Mouse (Mus musculus) limb, embryonic 11.5 days (tissue): ENCODE results near the gene Zfp985. TPM values are rescaled to one million over a fixed set of nuclear protein-coding genes. Genes with fewer than 3 reads are reported as not detected.
"Not testable (repeated sequence)": the region's sequence is repeated elsewhere in the genome, so short reads cannot be mapped to it uniquely, and the experiment has no call there.

Source experiments
- ATAC-seq: fragments of 200-750 bp; cut with Nextera tagmentation; 2 replicates; pipeline ENCODE4 v1.8.0; 2017; ENCODE audit warnings: low read depth; ENCODE audit not compliant: insufficient number of reproducible peaks, low FRiP score, low TSS enrichment
- DNase-seq: peaks from one replicate; pipeline ENCODE4 v3.0.0-alpha.2; 2015; ENCODE audit warnings: low spot score
- H3K27ac ChIP-seq: fragments of 300-500 bp; sonication (generic); replicated peaks from 2 replicates; pipeline ENCODE4 v1.5.1; 2014; ENCODE audit warnings: low read depth, mild to moderate bottlenecking, low read length
- H3K27me3 ChIP-seq: fragments of 300-500 bp; sonication (generic); 2 replicates; pipeline ENCODE4 v1.6.1; 2014; ENCODE audit warnings: mild to moderate bottlenecking, low read length, mixed read lengths; ENCODE audit not compliant: control insufficient read depth, insufficient read depth
- H3K36me3 ChIP-seq: fragments of 300-500 bp; sonication (generic); 2 replicates; pipeline ENCODE4 v1.6.1; 2014; ENCODE audit warnings: mild to moderate bottlenecking, low read length, moderate library complexity, mixed read lengths; ENCODE audit not compliant: control insufficient read depth, insufficient read depth
- H3K4me1 ChIP-seq: fragments of 300-500 bp; sonication (generic); 2 replicates; pipeline ENCODE4 v1.6.1; 2014; ENCODE audit warnings: low read length, mixed read lengths; ENCODE audit not compliant: control insufficient read depth, insufficient read depth
- H3K4me2 ChIP-seq: fragments of 300-500 bp; sonication (generic); 2 replicates; pipeline ENCODE4 v1.6.1; 2014; ENCODE audit warnings: low read depth, mild to moderate bottlenecking, moderate library complexity; ENCODE audit not compliant: severe bottlenecking
- H3K4me3 ChIP-seq: fragments of 300-500 bp; sonication (generic); 2 replicates; pipeline ENCODE4 v1.5.1; 2014; ENCODE audit warnings: low read depth, low read length
- H3K9ac ChIP-seq: fragments of 300-500 bp; sonication (generic); 2 replicates; pipeline ENCODE4 v1.6.1; 2014; ENCODE audit warnings: mild to moderate bottlenecking, low read length
- H3K9me3 ChIP-seq: fragments of 300-500 bp; sonication (generic); 2 replicates; pipeline ENCODE4 v1.6.1; 2016; ENCODE audit warnings: low read length; ENCODE audit not compliant: control insufficient read depth
- WGBS: fragments of 180-500 bp; shearing (Covaris S2); extraction: QIAGEN DNeasy Blood & Tissue Kit; methylation state at CpG from one replicate; pipeline ENCODE4 v1.1.7; 2014; 5-methylcytosine and 5-hydroxymethylcytosine counted together
- polyA plus RNA-seq: library from polyadenylated mRNA; unstranded; fragments of >200 nt; fragmentation: Nextera tagmentation; extraction: Ambion mirVana; gene quantifications from 2 replicates; pipeline ENCODE4 v1.2.1, GENCODE M21; 2014

The Zfp985 gene
- 0.07 and 0.09 TPM in 2 replicates for polyA plus RNA-seq

DNA sequence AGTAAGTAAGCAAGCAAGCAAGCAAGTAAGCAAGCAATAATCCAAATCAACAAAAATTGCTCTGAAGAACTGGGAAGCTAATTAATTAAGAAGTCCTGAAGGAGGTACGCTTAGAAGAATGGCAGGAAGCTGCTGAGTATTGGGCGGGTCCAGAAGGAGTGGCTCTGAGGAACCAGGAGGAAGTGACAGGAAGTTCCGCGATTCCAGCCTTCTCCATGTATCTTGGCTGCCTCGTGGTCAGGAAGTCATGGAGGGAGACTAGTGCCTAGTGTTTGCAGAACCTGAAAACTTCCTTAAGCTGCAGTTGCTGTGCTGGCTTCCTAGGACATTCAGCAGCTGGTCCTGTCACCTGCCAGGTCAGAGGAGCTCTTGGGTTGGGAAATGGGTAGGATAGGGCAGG is at the start of gene Zfp985:
TSS of gene Zfp985 (plus strand) at position 207 of the 400 bp plus-strand sequence.
- H3K4me2 ChIP-seq, H3K36me3 ChIP-seq, H3K4me3 ChIP-seq, H3K9ac ChIP-seq, H3K9me3 ChIP-seq, DNase-seq, H3K27me3 ChIP-seq, ATAC-seq, H3K4me1 ChIP-seq, H3K27ac ChIP-seq: not testable (repeated sequence)
- WGBS: 77% methylated on average over 5 of the region's 5 CpGs

DNA sequence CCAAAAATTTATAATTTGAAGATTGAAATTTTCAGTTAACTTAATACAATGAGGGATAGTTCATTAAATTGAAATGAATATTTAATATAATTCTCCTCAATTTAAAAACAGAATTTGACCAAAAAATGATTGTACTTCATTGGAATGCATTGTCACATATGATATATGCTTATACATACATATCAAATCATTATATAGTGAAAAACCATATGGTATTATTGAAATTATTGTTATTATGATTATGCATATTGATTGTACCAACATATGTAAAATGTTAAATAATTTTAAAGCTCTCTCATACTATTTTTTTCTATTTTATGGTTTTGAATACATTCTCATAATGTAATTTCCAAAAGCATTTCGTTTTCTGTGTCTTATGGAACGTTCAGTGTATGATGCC is 43.9 kb upstream of the Zfp985 start:
- Histone ChIP-seq H3K4me1 (no peaks in the 10 kb centered on the region), H3K27me3 (no peaks in the 10 kb centered on the region), H3K4me3 (no peak overlapping the region), H3K36me3 (0 out of 2 replicates have a peak, but pooled peaks cover 2% of the 10 kb centered on the region), H3K9ac (no peak overlapping the region), H3K9me3 (peaks cover 8% of the 10 kb centered on the region; the same call in 1 of the 2 replicates), H3K4me2 (no peak overlapping the region), H3K27ac (no peak overlapping the region)
- DNase-seq (no peak), ATAC-seq (peak; percentile 49)
- WGBS: 89% methylated on average over 2 of the region's 2 CpGs

DNA sequence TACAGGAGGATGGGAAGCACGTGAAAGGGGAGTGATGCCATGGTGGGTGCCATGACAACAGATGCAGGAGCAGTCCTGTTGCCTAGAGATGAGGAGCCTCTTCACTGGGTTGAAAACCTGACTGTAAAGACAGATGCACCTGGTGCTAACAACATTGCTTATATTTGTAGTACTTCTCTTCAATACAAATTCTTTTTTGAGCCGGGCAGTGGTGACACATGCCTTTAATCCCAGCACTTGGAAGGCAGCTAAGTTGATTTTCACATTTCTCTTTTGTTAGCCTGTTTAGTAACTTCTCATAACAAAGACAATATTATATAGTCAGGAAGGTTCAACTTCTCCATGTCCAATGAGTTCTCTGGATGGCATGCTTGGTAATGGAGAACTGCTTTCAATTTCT is 34.1 kb upstream of the Zfp985 start:
- peaks cover 20% of the 10 kb centered on the region for H3K9me3 ChIP-seq
- ATAC-seq: 0 out of 2 replicates have a peak, but pooled peaks have one; percentile 11

DNA sequence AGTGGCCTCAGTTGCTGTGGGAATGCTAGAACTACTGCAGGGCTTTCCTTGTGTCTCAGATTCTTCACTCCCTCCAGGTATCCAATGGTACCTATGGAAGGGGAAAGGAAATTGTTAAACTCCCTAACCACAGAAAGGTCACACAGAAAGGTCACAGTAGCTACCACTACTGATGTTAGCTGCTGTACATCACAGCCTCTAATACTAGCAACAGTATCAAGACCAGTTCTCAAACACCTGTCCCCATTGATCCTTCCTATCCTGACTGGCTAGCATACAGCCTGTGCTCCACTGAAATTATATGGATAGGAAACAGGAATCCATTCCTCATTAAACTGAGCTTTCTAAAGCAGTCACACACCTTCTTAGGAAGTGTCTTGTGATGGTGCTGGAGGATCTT is 33.0 kb upstream of the Zfp985 start:
- DNase-seq (no peak), ATAC-seq (peak; percentile 24; the same call in 1 of the 2 replicates)
- no peaks in the 10 kb centered on the region for H3K4me1 ChIP-seq
- H3K9me3 ChIP-seq: peaks cover 21% of the 10 kb centered on the region
- H3K4me2 ChIP-seq: no peak overlapping the region
- no peaks in the 10 kb centered on the region for H3K27me3 ChIP-seq
- H3K4me3 ChIP-seq: no peak overlapping the region
- no peaks in the 10 kb centered on the region for H3K36me3 ChIP-seq
- no peak overlapping the region for H3K9ac ChIP-seq
- H3K27ac ChIP-seq: no peak overlapping the region

More for the DNA sequence above, 34.1 kb upstream of the Zfp985 start:
- H3K4me2 ChIP-seq: no peak overlapping the region
- no peak for DNase-seq
- H3K27me3 ChIP-seq: no peaks in the 10 kb centered on the region
- WGBS: 76% methylated on average over 2 of the region's 2 CpGs
- no peaks in the 10 kb centered on the region for H3K36me3 ChIP-seq
- H3K27ac ChIP-seq: no peak overlapping the region
- H3K4me3 ChIP-seq: no peak overlapping the region
- no peaks in the 10 kb centered on the region for H3K4me1 ChIP-seq
- H3K9ac ChIP-seq: no peak overlapping the region

DNA sequence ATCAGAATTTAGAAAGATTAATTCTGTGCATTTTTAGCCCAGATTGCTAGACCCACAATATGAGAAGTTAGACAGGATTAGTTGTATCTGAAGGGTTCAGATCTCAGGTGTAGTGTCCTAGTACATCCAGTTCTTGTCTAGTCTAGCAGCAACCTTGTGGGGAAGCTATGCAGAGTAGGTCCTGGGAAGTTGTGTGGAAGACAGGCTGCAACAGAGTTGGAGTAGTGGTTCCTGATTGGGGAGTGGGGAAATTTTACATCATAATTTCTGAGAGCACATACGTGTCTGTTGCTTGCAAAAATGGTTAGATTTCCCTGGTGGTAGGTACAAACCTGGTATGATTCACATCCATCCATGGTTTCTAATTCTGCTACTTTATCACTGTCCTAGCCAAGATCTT is 28.0 kb upstream of the Zfp985 start:
- no peak overlapping the region for H3K9ac ChIP-seq
- H3K4me2 ChIP-seq: no peak overlapping the region
- no peaks in the 10 kb centered on the region for H3K4me1 ChIP-seq
- no peak for ATAC-seq
- H3K4me3 ChIP-seq: no peak overlapping the region
- no peaks in the 10 kb centered on the region for H3K27me3 ChIP-seq
- WGBS: 88% methylated on average over 1 of the region's 1 CpGs
- H3K36me3 ChIP-seq: no peaks in the 10 kb centered on the region
- peaks cover 24% of the 10 kb centered on the region for H3K9me3 ChIP-seq
- H3K27ac ChIP-seq: no peak overlapping the region
- no peak for DNase-seq

DNA sequence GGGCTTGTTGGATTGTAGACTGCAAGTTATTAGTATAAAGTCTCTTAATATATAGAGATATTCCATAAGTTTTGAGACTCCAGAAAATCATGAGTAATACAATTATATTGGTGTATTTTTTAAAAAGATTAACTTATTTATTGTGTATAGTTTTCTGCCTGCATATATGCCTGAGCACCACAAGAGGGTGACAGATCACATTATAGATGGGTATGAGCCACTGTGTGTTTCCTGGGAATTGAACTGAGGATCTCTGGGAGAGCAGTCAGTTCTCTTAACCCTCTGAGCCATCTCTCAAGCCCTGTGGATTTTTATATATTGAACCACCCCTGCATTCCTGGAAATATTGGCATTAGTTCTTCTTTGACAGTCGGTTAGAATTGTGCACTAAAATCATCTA is 22.7 kb upstream of the Zfp985 start:
- H3K27me3 ChIP-seq: no peaks in the 10 kb centered on the region
- no peaks in the 10 kb centered on the region for H3K4me1 ChIP-seq
- DNase-seq (no peak), ATAC-seq (no peak)
- no peaks in the 10 kb centered on the region for H3K36me3 ChIP-seq
- peaks cover 9% of the 10 kb centered on the region for H3K9me3 ChIP-seq
- H3K4me2 ChIP-seq: no peak overlapping the region
- no peak overlapping the region for H3K27ac ChIP-seq
- WGBS: 89% methylated on average over 1 of the region's 1 CpGs
- H3K4me3 ChIP-seq: no peak overlapping the region
- H3K9ac ChIP-seq: no peak overlapping the region

DNA sequence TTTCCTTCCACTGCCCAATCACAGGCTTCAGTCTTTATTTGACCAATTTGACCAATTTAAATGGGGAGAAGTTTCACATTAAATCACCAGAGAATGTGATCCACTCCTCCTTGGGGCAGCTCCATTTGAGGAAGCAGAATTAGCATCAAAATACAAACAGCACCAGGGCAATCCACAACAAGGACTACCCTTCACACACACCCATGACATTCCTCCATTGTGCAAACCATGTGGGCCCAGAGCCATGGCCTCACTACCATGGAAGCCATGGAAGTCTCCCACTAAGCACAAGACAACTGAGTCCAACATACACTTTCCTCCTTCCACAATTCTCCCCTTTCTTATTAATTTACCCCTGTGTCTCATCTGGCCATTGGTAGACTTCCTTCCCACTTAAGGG is 17.2 kb upstream of the Zfp985 start:
- H3K27me3 ChIP-seq, DNase-seq, H3K4me3 ChIP-seq, H3K36me3 ChIP-seq, H3K4me2 ChIP-seq, H3K27ac ChIP-seq, H3K4me1 ChIP-seq, H3K9ac ChIP-seq, ATAC-seq: not testable (repeated sequence)
- peaks cover 21% of the 10 kb centered on the region; the same call in 1 of the 2 replicates for H3K9me3 ChIP-seq

DNA sequence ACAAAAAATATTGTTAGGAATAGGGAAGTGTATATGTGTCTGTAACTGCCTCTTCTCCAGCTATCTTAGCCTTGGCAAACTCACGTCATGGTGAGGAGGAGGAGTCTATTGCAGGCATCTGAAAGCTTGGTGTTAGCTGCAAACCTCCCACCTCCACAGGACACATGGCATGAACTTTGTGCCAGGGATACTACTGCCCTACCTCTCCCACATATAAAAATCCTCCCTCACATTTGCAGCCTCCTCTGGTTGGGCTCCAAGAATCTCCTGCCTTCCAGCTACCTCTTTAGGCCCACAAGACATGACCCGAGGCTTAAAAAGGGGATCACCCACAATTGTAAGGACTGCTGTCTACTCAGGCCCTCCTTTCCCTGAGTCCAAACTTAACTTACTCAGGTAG is 15.4 kb upstream of the Zfp985 start:
- Histone ChIP-seq H3K27ac (no peak overlapping the region), H3K27me3 (no peaks in the 10 kb centered on the region), H3K4me3 (no peak overlapping the region), H3K4me2 (no peak overlapping the region), H3K9ac (no peak overlapping the region), H3K9me3 (peaks cover 21% of the 10 kb centered on the region; the same call in 1 of the 2 replicates), H3K36me3 (no peaks in the 10 kb centered on the region), H3K4me1 (no peaks in the 10 kb centered on the region)
- ATAC-seq: peak; percentile 57; the same call in 1 of the 2 replicates
- WGBS: 75% methylated on average over 2 of the region's 2 CpGs
- DNase-seq: no peak

DNA sequence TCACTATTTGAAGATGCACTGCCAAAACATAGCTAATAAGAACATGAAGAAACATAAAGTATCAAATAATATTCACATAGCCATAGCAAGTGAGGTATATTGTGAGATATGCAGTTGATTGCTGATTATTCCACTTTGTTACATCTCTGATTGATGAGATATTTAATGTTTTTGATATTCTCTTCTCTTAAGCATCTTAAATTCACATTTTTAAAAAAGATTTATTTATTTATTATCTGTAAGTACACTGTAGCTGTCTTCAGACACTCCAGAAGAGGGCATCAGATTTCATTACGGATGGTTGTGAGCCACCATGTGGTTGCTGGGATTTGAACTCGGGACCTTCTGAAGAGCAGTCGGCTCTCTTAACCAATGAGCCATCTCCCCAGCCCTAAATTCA is 13.2 kb upstream of the Zfp985 start, which contains the start of gene Gm16503:
TSS of gene Gm16503 (plus strand) at position 301 of the 400 bp plus-strand sequence.
- H3K4me2 ChIP-seq, DNase-seq, H3K36me3 ChIP-seq, H3K27me3 ChIP-seq, ATAC-seq, H3K4me1 ChIP-seq, H3K9ac ChIP-seq, H3K4me3 ChIP-seq, H3K27ac ChIP-seq: not testable (repeated sequence)
- H3K9me3 ChIP-seq: peaks cover 21% of the 10 kb centered on the region; the same call in 1 of the 2 replicates
- 84% methylated on average over 3 of the region's 3 CpGs for WGBS
